Comparison of ENCODE assay signal across 7 mouse cellular contexts in the genomic region with DNA sequence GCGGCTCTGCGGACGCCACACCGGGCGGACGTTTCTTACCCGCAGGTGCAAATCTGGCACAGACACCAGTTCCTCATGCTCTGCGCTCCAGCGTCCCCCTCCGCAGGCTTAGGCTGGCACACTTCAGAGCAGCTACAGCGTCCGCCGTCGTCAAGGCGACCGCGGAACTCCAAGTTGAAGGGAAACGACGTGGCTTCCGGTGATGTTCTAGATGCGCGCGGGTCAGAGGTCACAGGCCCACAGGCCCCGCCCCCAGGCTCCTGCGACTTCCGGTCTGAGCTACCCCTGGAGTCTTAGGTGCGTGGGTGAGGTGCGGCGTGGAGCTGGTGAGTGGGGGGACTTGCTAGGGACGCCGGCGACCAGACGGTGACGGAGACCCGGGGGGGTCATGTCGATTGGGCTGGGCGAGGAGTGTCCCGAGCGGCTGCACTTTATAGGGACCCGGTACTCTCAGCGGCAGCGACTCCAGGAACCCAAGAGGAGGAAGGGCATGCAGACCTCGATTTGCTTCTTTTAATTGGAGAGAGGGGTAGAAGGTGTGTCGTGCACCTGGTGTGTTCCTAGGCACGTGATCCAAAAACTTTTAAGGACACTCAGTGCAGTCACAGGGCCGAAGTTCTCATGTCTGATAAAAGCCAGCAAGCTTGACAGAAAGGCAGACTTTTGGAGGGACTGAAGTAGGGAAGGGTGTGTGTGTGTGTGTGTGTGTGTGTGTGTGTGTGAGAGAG. TPM values are rescaled to one million over a fixed set of nuclear protein-coding genes. Genes with fewer than 3 reads are reported as not detected.
DNase-seq lines count a peak whose midpoint lies in the region; ATAC-seq and TF ChIP-seq lines count a peak whose summit lies in the region.

A gene (minus strand): TSS at position 176 of the 728 bp plus-strand sequence.
A gene (plus strand): TSS at position 262 of the 728 bp plus-strand sequence.

- intact Hi-C loops in left cerebral cortex, postnatal 4 days (cut with DNase I), result loop anchor here (10.0 kb wide), 1 partner anchor 154 kb away; no protein-coding TSS in a partner anchor

- H3K9me3 ChIP-seq in intestine, postnatal 0 days (ENCODE audit: control insufficient read depth), result no peaks in the 10 kb centered on the region
- H3K9me3 ChIP-seq in midbrain, embryonic 12.5 days, result no peaks in the 10 kb centered on the region

- TF ChIP-seq CTCF in intestine, postnatal 0 days (IDR thresholded peaks at IDR 0.05; ENCODE audit: low read depth), result peak; percentile 36
- TF ChIP-seq CTCF in small intestine, adult 2 months (IDR thresholded peaks at IDR 0.05; ENCODE audit: extremely low read depth, insufficient read length, insufficient replicate concordance, low read depth, low read length), result no peak

- WGBS in intestine, postnatal 0 days, result under 1% methylated on average over 46 of the region's 46 CpGs
- 1% methylated on average over 45 of the region's 46 CpGs for WGBS in midbrain, embryonic 12.5 days
- under 1% methylated on average over 46 of the region's 46 CpGs for WGBS in small intestine, adult 2 months

- H3K4me1 ChIP-seq in intestine, postnatal 0 days (replicated peaks; ENCODE audit: control insufficient read depth, insufficient read depth, low read length), result no peaks in the 10 kb centered on the region
- H3K4me1 ChIP-seq in midbrain, embryonic 12.5 days, result peaks cover 13% of the 10 kb centered on the region
- H3K4me1 ChIP-seq in small intestine, adult 2 months (ENCODE audit: control insufficient read depth, insufficient read depth, insufficient read length, low read length), result peaks cover 1% of the 10 kb centered on the region; the same call in 1 of the 2 replicates

- DNase-seq in adrenal gland, adult 8-10 months, result peak; percentile 93
- DNase-seq in embryo, embryonic 9.5 days (ENCODE audit: extremely low spot score), result peak; percentile 94
- DNase-seq in gonadal fat pad, adult 2 months (ENCODE audit: low read depth), result peak; percentile 36
- DNase-seq in left cerebral cortex, postnatal 4 days, result peak; percentile 95

- peak within 1 kb of the TSS; percentile 80 for H3K9ac ChIP-seq in intestine, postnatal 0 days (ENCODE audit: low read depth, low read length)
- H3K9ac ChIP-seq in midbrain, embryonic 12.5 days (replicated peaks), result peak within 1 kb of the TSS; percentile 72

- peak; percentile 50 for TF ChIP-seq POLR2A in small intestine, adult 2 months (IDR thresholded peaks at IDR 0.05; ENCODE audit: low read depth, low read length)

- peak within 1 kb of the TSS; percentile 88 for H3K27ac ChIP-seq in intestine, postnatal 0 days (ENCODE audit: low read depth, low read length)
- H3K27ac ChIP-seq in midbrain, embryonic 12.5 days (replicated peaks), result no peak within 1 kb of the TSS
- H3K27ac ChIP-seq in small intestine, adult 2 months (ENCODE audit: insufficient read depth, low read depth, low read length), result peak within 1 kb of the TSS; percentile 90

- H3K36me3 ChIP-seq in intestine, postnatal 0 days (ENCODE audit: control insufficient read depth, insufficient read depth), result peaks cover 3% of the 10 kb centered on the region; the same call in 1 of the 2 replicates
- 0 out of 2 replicates have a peak, but pooled peaks cover 7% of the 10 kb centered on the region for H3K36me3 ChIP-seq in midbrain, embryonic 12.5 days
- peaks cover 9% of the 10 kb centered on the region for H3K36me3 ChIP-seq in small intestine, adult 2 months (ENCODE audit: control insufficient read depth, insufficient read depth, low read length)

- no peaks in the 10 kb centered on the region for H3K27me3 ChIP-seq in intestine, postnatal 0 days (replicated peaks; ENCODE audit: control insufficient read depth, insufficient read depth, low read length)
- H3K27me3 ChIP-seq in midbrain, embryonic 12.5 days, result no peaks in the 10 kb centered on the region
- no peaks in the 10 kb centered on the region for H3K27me3 ChIP-seq in small intestine, adult 2 months (ENCODE audit: control insufficient read depth, insufficient read depth, low read length)

- H3K4me2 ChIP-seq in intestine, postnatal 0 days (replicated peaks; ENCODE audit: low read depth), result peak within 1 kb of the TSS; percentile 90
- peak within 1 kb of the TSS; percentile 77 for H3K4me2 ChIP-seq in midbrain, embryonic 12.5 days (replicated peaks)

- peak; percentile 90 for ATAC-seq in intestine, postnatal 0 days
- ATAC-seq in midbrain, embryonic 12.5 days (ENCODE audit: low FRiP score, low read depth), result peak; percentile 99

- peak within 1 kb of the TSS; percentile 82 for H3K4me3 ChIP-seq in intestine, postnatal 0 days (ENCODE audit: low read depth, low read length)
- peak within 1 kb of the TSS; percentile 68 for H3K4me3 ChIP-seq in midbrain, embryonic 12.5 days
- peak within 1 kb of the TSS; percentile 96 for H3K4me3 ChIP-seq in small intestine, adult 2 months (ENCODE audit: low read depth, low read length)

RNA-seq across cellular contexts. Expression of the first gene that starts in this region (rescaled TPM):
- total RNA-seq in adrenal gland, adult 8-10 months (2022), result 1 to 10 TPM; 1.8 to 5.5 (median 3.3) TPM
- polyA plus RNA-seq in gonadal fat pad, adult 2 months (2012; rRNA removed), result 3.4 and 3.5 TPM in 2 replicates
- polyA plus RNA-seq in intestine, postnatal 0 days (2015; fragmentation: Nextera tagmentation; extraction: Ambion mirVana), result 2.2 and 3.4 TPM in 2 replicates
- 10 to 100 TPM in 1 of 2 experiments, 1 to 10 TPM in 1; 8.9 to 14.2 TPM for total RNA-seq in left cerebral cortex, postnatal 4 days (2021)
- 8.5 and 9.2 TPM in 2 replicates for polyA plus RNA-seq in midbrain, embryonic 12.5 days (2016; fragmentation: Nextera tagmentation; extraction: Ambion mirVana)
- polyA plus RNA-seq in small intestine, adult 2 months (2012; rRNA removed), result 0.30 and 0.77 TPM in 2 replicates

RNA-seq across cellular contexts. Expression of the second gene that starts in this region (rescaled TPM):
- total RNA-seq in adrenal gland, adult 8-10 months (2022), result 10 to 100 TPM; 17.3 to 25.8 (median 22.1) TPM
- polyA plus RNA-seq in gonadal fat pad, adult 2 months (2012; rRNA removed), result 6.0 and 6.4 TPM in 2 replicates
- polyA plus RNA-seq in intestine, postnatal 0 days (2015; fragmentation: Nextera tagmentation; extraction: Ambion mirVana), result 13.5 and 16.1 TPM in 2 replicates
- total RNA-seq in left cerebral cortex, postnatal 4 days (2021), result 10 to 100 TPM; 20.3 to 22.5 TPM
- 19.1 and 21.0 TPM in 2 replicates for polyA plus RNA-seq in midbrain, embryonic 12.5 days (2016; fragmentation: Nextera tagmentation; extraction: Ambion mirVana)
- polyA plus RNA-seq in small intestine, adult 2 months (2012; rRNA removed), result 1.6 and 3.1 TPM in 2 replicates

Comparison
In these comparisons a context has a peak if more than half of its experiments do, and no peak if none do; other contexts are left out.
1. DNase-seq: peak in every context shown above with its lines; median percentile 95 in left cerebral cortex, postnatal 4 days; 94 in embryo, embryonic 9.5 days; 93 in adrenal gland, adult 8-10 months; 36 in gonadal fat pad, adult 2 months.